Mouse (Mus musculus) bone marrow, adult 2 months (tissue): ENCODE data around the gene Ptk6. TPM values are rescaled to one million over a fixed set of nuclear protein-coding genes. Genes with fewer than 3 reads are reported as not detected.

Experiments
- H3K27ac ChIP-seq: fragments of 200-500 bp; 2 replicates; pipeline ENCODE4 v1.5.1; 2012; ENCODE audit warnings: low read depth, mild to moderate bottlenecking, control low read depth, inconsistent platforms, low read length; ENCODE audit not compliant: control insufficient read depth, poor library complexity, insufficient read depth
- H3K4me1 ChIP-seq: fragments of 200-500 bp; 2 replicates; pipeline ENCODE4 v1.6.1; 2011; ENCODE audit warnings: low read length; ENCODE audit not compliant: control insufficient read depth, insufficient read depth
- H3K4me3 ChIP-seq: fragments of 200-500 bp; replicated peaks from 2 replicates; pipeline ENCODE3; 2011; ENCODE audit warnings: mild to moderate bottlenecking, low read depth, low read length, control low read depth; ENCODE audit not compliant: control insufficient read depth
- CTCF ChIP-seq: fragments of 200-500 bp; IDR thresholded peaks from 2 replicates; pipeline ENCODE4 v1.5.1; 2011; ENCODE audit warnings: low read length, control low read depth; ENCODE audit not compliant: control insufficient read depth, insufficient read depth
- POLR2A ChIP-seq: fragments of 200-500 bp; IDR thresholded peaks from 2 replicates; pipeline ENCODE4 v1.6.1; 2011; ENCODE audit warnings: low read depth, mild to moderate bottlenecking, control low read depth, low read length, borderline replicate concordance; ENCODE audit not compliant: control insufficient read depth
- WGBS: fragments of 180-500 bp; shearing (Covaris S2); methylation state at CpG from one replicate; pipeline ENCODE4 v1.1.7; 2018; 5-methylcytosine and 5-hydroxymethylcytosine counted together
- polyA plus RNA-seq: library from polyadenylated mRNA; stranded (reverse); fragments of >200 nt; gene quantifications from 2 replicates; pipeline ENCODE4 v1.2.4, GENCODE M21; 2011; ENCODE audit warnings: low replicate concordance; ENCODE audit not compliant: missing spikeins, insufficient read depth, insufficient read length

Gene Ptk6
- polyA plus RNA-seq, result not detected in 2 replicates

DNA sequence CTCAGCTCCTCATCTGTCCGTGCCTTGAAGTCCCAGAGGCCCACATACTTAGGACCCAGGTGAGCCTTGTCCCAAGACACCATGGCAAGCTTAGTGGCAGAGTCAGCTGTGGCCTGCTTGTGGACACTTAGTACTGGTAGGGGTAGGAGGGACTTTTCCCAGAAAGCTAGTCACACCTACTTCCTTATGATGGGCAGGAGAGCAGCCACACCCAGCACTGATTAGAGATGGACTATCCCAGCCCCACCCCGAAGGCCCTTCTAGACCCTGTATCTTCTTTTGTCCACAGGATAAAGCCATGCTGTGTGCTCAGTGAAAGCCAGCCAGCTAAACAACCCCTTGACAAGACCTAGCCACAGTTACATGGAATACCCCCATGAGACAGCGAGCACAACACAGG lies at the start of gene Ptk6:
Ptk6 (minus strand) TSS at position 368 of the 400 bp plus-strand sequence.
- Histone ChIP-seq H3K27ac (no peak within 1 kb of the TSS), H3K4me1 (peaks cover 2% of the 10 kb centered on the region), H3K4me3 (no peak within 1 kb of the TSS)
- WGBS, result 78% methylated on average over 3 of the region's 3 CpGs
- no peak for TF ChIP-seq CTCF
- no peak for TF ChIP-seq POLR2A

DNA sequence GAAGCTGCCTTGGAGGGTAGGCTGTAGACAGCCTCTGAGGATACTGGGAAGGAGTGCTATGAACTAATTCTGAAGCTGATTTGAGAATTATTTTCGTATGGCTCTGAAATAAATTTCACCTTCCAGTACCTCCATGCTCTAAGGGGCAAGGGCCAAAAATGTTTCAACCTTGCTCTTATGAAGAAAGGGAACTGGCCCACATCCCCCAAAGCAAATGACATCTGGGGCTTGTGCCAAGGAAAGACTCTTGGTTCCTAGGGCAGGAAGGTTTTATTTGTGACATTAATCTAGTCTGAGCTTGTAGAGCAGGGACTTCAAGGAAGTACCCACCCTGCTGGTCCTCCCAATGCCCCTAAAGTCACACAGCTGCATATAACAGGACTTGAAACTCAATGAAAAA lies 49.3 kb upstream of the Ptk6 start:
- 71% methylated on average over 1 of the region's 1 CpGs for whole genome bisulfite sequencing
- Histone ChIP-seq H3K27ac (no peak overlapping the region), H3K4me3 (no peak overlapping the region), H3K4me1 (no peaks in the 10 kb centered on the region)
- TF ChIP-seq CTCF (no peak), POLR2A (no peak)

- no peak for TF ChIP-seq POLR2A
- TF ChIP-seq CTCF, result no peak
- H3K4me3 ChIP-seq, result no peak overlapping the region
- WGBS, result 72% methylated on average over 10 of the region's 10 CpGs
- H3K4me1 ChIP-seq, result no peaks in the 10 kb centered on the region
- H3K27ac ChIP-seq, result no peak overlapping the region
Measured at GRCm38 (mm10) chr2:181249217-181249616, 46.6 kb upstream of the Ptk6 start.

- Histone ChIP-seq H3K4me3 (no peak overlapping the region), H3K4me1 (peaks cover 6% of the 10 kb centered on the region; the same call in 1 of the 2 replicates), H3K27ac (no peak overlapping the region)
- no peak for TF ChIP-seq POLR2A
- no peak for TF ChIP-seq CTCF
- WGBS, result 76% methylated on average over 2 of the region's 2 CpGs
Measured at GRCm38 (mm10) chr2:181245031-181245430, 42.4 kb upstream of the Ptk6 start.

GRCm38 (mm10) chr2:181243706-181244394 lies 41.3 kb upstream of the Ptk6 start:
- no peak for TF ChIP-seq CTCF
- H3K27ac ChIP-seq, result peak overlapping the region; percentile 1; the same call in 1 of the 2 replicates
- H3K4me3 ChIP-seq, result no peak overlapping the region
- peaks cover 6% of the 10 kb centered on the region; the same call in 1 of the 2 replicates for H3K4me1 ChIP-seq
- WGBS, result 11% methylated on average over 11 of the region's 11 CpGs

DNA sequence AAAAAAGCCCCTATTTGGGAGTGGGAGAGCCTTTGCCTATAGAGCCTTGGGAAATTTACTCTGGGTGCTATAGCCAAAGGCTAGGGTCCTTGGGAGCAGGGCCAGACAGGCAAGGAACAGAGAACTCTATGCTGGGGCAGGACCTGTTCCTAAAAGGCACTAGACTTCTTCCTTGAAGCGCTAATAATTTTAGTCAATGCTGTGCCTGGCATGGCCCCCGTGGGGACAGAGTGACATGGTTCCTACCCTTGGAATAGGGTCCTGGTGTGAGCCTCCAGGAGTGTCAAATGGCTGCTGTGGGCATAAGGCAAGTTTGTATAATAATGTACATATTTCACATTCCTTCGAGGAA lies 39.7 kb upstream of the Ptk6 start:
- H3K4me1 ChIP-seq, result peaks cover 6% of the 10 kb centered on the region; the same call in 1 of the 2 replicates

DNA sequence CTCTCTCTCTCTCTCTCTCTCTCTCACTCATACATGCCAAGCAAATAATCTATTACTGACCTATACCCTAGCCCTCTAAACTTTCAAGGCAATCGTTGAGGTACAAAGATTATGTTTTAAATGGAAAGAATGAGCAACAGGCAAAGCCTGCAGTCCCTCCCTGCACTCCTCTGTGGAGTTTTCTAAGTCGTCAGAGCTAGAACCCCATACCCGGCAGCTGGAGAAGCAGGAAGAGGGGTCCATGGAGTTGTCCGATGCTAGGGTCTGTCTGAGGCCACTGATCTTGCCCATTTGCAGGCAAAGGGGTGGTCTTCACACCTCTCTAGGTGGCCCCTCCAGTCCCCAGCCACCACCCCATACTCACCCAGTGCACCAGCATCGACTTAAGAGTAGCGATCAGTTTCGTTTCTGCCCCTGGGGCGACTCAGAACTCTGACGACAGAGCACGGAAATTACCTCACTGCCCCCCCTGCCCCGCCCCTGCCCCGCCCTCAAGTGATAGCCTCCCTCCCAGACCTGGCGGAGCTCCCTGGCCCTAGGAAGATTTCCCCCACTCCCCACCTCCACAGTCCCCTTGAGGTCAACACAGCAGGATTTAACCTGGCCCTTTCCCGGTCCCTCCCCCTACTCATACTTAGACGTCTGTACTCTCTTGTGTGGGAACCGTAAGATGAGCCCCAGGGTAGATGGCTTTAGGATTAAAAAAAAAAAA lies 39.2 kb upstream of the Ptk6 start, which contains the start of gene Helz2:
Helz2 (minus strand) TSS at position 426 of the 712 bp plus-strand sequence.
- H3K27ac ChIP-seq, result peak within 1 kb of the TSS; percentile 49
- H3K4me1 ChIP-seq, result peaks cover 6% of the 10 kb centered on the region; the same call in 1 of the 2 replicates
- WGBS, result 3% methylated on average over 16 of the region's 16 CpGs
- peak within 1 kb of the TSS; percentile 84 for H3K4me3 ChIP-seq
- TF ChIP-seq POLR2A (0 out of 2 replicates have a peak, but pooled peaks have one; percentile 41), CTCF (no peak)

More for the DNA sequence above, 39.7 kb upstream of the Ptk6 start:
- 57% methylated on average over 3 of the region's 3 CpGs for WGBS
- Histone ChIP-seq H3K27ac (no peak overlapping the region), H3K4me3 (no peak overlapping the region)
- TF ChIP-seq CTCF (no peak), POLR2A (no peak)

DNA sequence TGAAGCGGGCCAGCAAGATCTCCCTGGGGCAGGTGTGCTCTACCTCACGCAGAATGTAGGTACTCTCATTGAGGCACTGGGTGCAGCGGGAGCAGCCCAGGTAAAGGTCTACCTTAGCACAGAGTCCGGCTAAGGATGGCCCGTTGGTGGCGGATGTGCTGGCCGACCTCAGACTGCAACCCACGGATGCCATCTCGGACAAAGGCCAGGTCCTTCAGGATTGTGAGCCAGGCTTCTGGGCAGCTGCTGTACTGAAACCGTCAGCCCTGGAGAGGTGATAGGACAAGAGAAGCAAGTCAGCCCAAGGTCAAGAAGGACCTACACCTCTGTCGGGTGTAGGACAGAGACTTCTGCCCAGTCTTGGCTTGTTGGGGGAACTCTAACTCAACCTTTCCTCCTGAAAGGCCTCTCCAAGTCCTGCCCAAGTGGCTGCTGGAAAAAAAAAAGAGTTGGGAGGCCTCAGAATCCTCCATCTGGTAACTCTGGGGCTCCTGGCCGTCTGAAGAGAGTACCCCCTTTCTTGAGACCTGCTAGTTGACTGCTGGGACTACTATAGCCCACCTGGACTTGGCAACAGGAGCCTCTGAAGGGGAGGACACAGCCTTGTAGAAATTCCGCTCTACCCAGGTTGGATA lies 38.3 kb upstream of the Ptk6 start:
- WGBS, result 89% methylated on average over 13 of the region's 13 CpGs
- Histone ChIP-seq H3K4me3 (peak overlapping the region; percentile 84), H3K4me1 (peaks cover 6% of the 10 kb centered on the region; the same call in 1 of the 2 replicates), H3K27ac (no peak overlapping the region)
- TF ChIP-seq CTCF (no peak), POLR2A (no peak)
